Mouse (Mus musculus) ovary, postnatal 10 days (tissue): ENCODE results near the gene Oas1g.
"Not testable (repeated sequence)": the region's sequence is repeated elsewhere in the genome, so short reads cannot be mapped to it uniquely, and the experiment has no call there.

Experiments
- DNase-seq: peaks from one replicate; pipeline ENCODE4 v3.0.0; 2022; ENCODE audit warnings: low spot score

Gene Oas1g

DNA sequence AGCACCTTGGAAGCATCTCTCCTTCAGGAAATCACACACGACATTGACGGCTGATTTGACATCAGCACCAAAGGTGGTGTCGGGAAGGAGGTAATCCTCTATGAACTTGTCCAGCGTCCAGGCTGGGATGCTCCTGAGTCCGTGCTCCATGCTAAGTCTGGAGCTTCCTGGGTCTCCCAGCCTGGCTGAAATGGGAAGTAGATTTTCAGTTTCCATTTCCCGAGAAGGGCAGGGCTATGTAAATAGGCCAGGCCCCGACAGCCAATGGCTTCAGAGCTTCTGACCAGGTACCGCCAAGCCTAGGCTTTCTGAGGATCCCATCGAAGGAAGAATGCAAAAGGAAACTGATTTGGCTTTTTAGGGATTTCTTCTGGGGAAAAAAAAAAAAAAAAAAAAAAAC, at the start of gene Oas1g:
Oas1g (minus strand) TSS at position 201 of the 400 bp plus-strand sequence.
- DNase-seq: not testable (repeated sequence)

DNA sequence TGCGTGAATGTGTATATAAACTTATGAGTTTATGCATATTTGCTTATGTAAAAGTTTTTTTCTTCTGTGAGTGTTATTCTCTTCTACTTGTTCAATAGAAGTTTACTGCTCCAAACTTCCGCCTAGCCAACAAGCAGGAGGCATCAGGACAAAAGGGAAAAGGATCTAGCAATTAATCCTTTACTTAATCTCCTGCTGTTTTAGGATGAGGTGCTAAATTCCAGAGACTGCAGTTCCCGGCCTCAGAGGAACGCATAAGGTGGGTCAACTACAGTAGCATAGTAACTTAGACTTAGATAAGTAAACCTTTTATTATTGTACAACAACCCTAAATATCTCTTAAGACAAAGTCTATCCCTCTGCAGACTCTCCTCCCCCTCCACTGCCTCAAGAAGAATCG, 46.6 kb upstream of the Oas1g start:
- no peak for DNase-seq

DNA sequence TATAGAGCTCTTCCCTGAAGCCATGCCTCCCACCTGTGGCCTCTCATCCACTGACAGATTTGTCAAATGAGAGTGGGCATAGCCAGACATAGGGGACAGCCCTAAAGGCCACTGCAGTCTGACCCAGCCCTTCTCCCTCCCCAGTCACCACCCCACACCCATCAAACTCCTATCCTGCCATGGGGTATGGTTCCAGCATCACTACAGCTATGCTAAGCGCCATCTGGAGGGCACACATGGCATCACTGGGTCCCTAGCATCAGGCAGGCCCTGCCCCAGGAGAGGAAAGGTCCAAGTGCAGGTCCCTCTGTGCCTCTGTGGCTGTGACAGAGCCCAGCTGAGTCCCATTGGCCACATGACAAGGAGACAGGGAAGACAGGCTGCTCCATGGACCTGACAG, 39.6 kb upstream of the Oas1g start:
- no peak for DNase-seq

DNA sequence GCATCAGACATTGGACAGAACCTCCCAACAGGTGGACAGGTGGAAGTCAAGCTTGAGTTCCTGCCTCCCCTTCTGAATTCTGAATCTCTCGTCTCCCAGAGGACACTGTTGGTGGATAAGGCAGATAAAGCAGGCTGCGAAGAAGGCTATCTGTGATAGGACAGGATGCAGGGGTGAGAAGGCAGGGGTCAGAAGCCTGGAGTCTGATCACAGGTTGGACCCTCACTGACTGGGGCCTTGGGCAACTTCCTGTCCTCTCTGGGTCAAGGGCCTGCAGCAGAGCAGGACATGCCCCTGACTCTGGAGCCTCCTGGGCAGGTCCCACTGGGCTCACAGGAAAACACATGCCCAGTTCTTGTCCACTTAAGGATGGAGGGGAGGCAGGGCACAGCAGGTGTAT, 38.9 kb upstream of the Oas1g start:
- not testable (repeated sequence) for DNase-seq

DNA sequence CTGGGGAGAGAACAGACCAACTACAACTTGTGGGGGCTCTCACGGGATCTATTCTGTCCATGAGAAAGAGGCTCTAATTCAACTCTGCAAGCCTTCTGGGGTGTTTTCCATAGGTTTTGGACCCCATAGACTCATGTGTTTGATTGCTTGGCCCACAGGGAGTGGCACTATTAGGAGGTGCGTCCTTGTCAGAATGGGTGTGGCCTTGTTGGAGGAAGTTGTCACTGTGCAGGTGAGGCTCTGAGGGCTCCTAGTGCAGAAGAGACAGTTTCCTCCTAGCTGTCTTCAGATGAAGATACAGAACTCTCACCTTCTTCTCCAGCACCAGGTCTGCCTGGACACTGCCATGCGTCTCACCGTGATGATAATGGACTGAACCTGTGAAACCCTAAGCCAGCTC, 37.1 kb upstream of the Oas1g start:
- DNase-seq: not testable (repeated sequence)

DNA sequence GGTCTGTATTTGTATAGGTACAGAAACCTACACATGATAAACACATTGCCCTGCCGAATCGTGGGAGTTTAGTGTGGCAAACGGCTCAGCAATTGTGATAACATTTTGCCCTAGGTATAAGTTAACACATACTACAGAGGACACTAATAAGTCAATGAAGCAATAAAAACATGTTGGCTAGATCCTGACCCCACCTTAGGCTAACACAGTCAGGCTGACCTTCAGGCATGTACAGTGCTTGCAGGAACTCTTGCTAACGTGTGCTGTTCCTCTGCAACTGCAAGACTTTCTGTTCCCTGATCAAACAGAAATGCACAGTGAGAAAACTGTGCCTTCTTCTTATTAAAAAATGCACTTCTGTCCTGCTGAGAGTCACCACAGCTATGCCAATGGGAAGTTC, 36.6 kb upstream of the Oas1g start:
- no peak for DNase-seq

DNA sequence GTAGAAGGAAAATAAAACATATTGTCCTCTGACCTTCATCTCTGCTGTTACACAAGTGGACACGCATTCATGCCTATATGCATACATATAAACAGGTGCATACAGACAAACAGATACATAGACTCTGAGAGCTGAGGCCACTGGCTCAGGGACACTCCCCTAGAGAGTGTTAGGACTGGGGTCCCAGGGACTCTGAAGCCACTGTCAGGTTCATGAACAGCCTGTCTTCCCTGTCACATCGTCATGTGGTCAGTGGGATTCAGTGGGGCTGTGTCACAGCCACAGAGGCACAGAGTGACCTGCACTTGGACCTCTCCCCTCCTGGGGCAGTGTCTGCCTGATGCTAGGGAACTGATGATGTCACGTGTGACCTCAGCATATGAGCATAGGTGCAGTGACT, 32.9 kb upstream of the Oas1g start:
- DNase-seq: no peak

DNA sequence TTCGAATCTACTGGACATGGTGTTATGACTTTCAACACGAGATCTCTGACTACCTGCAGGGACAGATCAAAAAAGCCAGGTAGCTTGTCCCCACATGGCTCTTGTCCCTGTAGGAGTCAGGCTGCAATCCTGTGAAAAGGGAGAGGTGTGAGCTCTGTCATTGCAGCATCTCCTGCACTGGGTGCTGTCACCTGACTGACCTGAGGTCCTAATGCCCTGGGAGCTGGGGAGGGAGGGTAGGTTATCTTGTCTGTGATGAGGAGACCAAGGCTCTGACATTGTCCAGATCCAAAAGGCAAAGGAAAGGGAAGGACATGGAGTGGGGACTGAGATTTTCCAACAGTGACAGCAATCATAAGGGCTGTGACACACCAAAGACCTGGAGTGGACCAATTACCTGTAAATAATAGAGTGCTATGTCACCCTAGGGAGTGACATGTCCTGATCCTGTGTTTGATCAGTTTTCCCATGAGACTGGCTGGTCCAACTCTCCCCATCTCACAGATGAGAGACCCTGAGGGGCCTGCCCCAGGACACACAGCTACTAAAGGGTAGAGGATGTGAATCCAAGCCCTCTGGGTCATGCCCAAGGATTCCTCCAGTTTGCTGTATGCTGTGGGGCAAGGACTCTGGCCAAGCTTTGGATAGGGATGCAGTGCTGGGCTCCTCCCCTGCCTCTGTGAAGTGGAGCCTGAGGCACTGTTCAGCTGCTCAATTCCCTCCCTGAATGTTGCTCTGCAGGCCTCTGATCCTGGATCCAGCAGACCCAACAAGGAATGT, 31.9 kb upstream of the Oas1g start:
- not testable (repeated sequence) for DNase-seq

DNA sequence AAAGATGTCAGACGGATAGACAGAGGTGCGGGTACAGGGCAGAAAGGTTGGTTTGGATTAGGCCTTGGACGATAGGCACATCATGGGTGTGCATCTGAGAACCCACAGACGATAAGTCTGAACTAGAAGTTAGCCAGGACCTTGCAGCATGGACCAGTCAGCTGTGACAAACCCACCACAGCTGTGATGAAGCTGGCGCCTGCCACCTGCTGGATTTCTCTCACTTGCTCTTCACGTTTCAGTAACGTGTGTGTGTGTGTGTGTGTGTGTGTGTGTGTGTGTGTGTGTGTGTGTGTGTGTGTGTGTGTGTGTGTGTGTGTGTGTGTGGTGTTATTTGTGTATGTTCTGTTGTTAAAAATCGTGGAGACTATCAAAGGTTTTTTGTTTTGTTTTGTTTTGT, 26.8 kb upstream of the Oas1g start, which contains the start of gene Oas1d:
Oas1d (plus strand) TSS at position 333 of the 400 bp plus-strand sequence.
- DNase-seq: not testable (repeated sequence)

DNA sequence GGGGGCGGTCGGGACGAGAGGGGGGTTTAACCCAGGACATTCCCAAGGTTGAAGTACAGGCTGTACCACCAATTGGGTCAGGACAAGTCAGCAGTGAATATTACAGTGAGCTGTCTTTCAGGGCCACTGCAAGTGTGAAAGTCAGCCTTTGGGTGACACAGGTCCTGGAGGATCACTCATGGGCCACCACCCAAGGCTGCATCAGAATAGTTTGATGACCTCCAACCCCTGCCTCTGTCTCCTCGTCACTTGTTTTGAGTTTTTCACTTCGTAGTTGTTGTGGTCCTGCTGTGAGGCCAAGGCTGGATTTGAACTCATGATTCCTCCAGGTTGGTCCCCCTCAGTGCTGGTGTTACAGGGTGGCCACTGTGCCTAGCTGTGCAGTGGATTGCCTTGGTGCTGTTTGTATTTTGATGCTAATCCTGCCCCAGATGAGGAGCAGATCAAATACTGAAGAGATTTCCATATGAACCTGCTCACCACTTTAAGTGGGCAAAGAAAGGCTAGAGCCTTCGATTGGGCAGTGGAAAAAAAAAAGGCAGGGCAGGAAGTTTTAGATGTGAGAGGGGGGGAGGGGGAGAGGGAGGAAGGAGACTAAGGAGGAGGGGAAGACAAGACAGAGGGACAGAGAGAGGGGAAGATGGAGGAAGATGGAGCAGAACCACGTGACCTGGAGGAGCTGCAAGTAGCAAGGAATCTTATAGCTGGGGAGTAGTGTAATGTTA, 20.9 kb upstream of the Oas1g start:
- DNase-seq: no peak

DNA sequence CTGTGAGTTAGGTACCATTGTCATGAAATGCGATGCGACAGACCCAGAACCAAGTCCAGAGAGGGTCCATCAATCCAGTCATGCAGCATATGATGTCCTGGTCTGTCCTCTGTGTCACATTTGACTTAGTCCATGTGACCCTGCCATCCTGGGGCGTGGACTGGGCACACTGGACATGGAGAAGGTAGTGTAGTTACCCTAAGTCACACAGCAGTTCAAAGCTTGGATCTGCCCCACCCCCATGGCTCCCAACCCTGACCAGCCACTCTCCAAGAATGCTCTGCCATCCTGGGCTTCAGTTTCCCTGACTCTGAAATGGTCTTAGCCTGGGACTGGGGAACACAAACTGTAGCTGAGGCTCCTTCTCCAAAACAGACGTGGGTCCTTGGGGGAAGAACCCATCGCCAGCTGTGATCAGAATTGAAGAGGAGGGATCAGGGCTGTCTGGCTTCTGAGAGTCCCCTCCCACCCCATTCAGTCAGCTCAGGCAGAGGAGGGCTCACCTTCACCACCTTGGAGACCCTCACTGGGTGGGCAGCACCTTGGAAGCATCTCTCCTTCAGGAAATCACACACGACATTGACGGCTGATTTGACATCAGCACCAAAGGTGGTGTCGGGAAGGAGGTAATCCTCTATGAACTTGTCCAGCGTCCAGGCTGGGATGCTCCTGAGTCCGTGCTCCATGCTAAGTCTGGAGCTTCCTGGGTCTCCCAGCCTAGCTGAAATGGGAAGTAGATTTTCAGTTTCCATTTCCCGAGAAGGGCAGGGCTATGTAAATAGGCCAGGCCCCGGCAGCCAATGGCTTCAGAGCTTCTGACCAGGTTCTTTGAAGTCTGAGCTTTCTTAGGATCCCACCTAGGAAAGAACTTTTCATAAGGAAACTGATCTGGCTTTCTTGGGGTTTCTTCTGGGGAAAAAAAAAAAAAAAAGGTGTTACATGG, 19.6 kb upstream of the Oas1g start, which contains the start of gene Oas1a:
Oas1a (minus strand) TSS at position 731 of the 943 bp plus-strand sequence.
- not testable (repeated sequence) for DNase-seq

DNA sequence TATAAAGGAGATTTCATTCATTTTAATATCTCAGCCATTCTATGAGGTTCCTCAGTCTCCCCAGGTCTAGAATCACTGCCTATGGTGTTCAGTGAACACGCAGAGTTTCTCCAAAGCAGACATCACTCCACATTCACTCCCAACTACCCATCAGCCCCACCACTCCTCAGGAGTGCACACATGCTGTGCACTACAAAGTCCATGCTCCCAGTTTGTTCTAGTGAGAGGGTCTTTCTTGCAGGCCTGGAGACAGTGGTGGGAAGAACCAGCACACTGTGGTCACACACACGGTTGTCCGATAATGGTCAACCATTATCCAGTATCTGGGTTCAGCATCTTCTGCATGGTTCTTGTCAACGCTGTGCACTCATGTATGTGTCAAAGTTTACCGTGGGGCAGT, 14.6 kb upstream of the Oas1g start:
- no peak for DNase-seq

DNA sequence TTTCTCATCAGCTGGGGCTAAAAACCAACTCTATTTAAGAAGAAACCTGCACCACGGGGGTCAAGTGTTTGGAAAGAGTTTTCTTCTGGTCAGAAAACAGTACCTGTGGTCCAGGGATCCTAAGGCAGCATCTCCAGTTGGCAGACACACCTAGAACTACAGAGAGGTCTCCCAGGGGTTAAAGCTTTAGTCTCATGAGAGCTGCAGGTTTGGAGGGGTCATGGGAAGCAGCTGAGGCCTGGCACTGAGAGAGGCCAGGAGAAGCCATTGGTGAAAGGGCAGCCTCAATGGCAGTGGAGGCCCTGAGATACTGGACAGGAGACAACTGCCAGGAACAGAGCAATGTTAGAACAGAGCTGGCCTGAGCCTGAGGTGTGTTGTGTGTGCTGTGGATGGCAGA, 13.3 kb upstream of the Oas1g start:
- no peak for DNase-seq

DNA sequence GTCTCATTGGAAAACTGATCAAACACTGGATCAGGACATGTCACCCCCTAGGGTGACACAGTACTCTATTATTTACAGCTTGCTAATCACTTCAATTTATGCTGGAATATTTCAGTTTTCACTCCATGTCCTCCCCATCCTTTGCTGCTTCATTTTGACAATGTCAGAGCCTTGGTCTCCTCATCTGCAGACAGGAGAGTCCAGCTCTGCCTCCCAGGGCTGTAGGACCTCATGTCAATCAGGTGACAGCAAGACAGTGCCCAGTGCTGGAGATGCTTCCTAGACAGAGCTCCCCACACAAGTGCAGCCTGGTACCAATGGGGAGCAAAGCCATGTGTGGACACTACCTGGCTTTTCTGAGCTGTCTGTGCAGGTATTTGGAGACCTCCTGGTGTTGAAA, 11.3 kb upstream of the Oas1g start:
- no peak for DNase-seq

DNA sequence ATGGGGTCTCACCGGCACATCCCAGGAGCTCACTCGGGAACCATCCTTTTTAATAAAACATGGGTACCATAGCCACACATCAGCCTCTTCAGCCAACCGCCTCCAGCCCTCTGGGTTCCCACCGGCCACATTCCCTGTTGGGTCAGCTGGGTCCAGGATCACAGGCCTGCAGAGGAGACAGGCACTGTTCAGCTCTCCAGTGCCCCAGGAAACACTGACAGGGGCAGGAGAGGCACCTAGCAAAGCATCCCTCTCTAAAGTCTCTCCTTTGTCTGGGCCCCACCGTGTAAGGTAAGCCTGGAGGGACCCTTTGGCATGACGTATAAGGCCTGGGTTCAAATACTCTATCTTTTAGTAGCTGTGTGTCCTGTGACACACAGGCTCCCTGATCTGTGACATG, 10.9 kb upstream of the Oas1g start:
- DNase-seq: no peak

DNA sequence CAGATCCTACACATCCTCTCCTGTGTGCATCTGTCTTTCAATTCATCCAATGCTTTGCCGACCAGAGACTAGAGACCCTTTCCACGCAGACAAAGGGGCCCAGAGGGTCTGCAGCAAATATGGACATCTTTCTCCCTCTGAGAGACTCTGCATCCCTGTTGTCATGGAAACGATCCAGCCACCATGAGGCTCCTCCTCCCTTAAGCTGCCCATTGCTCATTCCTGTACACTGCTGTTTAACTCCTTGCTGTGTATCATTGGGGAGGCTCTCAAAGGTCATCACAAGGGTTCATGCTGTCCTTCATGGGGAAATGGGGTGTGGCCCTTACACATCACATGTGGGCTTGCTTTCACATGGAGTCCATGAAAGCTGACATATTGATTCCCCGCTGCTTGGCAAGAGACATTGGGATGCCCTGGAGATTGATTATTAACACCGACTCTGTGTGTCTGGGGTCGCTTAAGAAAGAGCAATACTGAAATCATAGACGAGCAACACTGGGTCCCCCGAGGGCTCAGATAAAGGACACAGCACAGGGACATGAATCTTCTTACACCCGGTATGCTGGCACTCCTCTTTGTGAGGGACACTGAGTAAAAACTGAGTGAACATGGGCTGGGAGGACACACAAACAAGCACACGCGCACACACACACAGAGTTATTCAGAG, 8.0 kb upstream of the Oas1g start:
- DNase-seq: no peak

DNA sequence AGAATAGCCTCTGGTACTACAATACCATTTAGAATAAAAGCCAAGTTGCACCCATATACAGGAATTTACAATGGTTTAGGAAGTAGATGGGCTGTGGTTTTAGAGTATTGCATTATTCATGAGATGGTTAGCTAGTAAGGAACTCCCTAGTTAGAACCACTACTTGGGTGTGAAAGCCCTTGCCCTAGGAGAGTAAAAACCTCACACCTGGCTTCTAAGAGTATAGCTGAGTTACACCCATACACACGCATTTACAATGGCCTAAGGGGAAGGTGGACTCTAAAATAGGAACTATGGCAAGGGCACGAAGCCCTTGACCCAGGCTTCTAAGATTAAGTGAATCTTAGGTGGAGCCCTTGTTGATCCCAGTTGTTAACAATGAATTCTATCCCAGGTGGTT, 7.3 kb upstream of the Oas1g start:
- not testable (repeated sequence) for DNase-seq

DNA sequence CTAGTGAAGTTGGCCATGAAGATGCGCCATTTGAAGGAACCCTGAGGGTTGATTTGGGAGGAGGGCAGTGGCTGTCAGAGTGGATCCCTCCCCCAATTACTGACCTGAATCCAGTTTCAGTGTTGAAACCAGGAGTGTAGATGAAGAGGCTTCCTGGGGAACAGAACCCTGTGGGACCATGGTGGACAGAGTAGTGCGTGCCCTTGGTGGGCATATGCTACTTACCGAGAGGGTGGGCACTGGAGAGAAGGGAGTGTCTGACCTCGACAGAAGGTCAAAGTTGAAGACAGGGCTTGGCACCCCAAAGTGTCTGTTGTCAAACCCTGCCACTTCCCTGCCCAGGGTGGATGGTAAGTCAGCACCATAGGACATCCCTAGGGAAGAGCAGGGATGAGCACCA, 6.5 kb upstream of the Oas1g start:
- not testable (repeated sequence) for DNase-seq

DNA sequence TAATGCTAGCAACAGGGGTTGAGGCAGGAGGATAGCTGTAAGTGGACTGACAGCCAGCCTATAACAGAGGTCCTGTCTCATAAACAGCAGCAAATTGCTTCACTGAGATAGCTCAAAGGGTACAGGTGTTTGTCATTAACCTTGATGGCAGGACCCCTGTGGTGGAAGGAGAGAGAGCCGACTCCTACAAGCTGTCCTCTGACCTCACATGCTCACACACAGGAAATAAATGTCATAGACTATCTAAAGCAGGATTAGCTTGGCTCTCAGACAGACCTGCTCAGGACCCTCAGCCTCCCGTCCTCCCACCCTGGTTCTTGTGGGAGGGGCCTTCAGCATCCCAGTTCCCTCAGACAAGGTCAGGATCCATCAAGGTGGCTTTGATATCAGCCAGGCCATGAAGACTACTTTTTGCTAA, 4.8 kb upstream of the Oas1g start:
- no peak for DNase-seq

DNA sequence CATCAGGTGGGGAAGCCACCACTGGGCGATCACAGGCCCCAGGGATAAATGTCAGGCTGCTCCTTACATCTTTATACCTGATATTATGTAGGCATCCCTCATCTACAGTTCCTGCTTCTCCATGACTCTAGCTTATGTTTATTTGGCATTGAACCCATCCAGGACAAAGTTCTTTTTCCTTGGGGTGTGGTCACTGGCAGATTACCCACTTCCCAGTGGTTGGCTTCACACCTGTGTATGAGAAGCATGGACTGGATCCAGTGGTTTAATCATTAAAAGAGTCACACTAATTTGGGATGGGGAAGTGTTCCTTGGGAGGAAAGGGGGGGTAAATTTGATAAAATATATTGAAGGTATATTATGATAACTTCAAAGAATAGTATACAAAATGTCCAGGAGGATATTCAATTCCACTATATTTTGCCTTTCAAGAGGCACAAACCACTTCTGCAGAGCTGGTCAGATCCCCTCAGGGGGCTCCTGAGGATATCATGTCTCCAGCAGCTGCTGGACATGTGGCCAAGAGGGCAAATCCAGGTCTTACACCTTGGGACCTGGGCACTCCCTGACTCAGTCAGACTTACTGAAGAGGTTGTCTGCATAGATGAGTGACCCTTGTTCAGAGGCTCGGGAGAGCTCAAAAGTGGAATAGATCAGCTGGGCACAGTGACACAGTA, 4.3 kb upstream of the Oas1g start:
- not testable (repeated sequence) for DNase-seq

DNA sequence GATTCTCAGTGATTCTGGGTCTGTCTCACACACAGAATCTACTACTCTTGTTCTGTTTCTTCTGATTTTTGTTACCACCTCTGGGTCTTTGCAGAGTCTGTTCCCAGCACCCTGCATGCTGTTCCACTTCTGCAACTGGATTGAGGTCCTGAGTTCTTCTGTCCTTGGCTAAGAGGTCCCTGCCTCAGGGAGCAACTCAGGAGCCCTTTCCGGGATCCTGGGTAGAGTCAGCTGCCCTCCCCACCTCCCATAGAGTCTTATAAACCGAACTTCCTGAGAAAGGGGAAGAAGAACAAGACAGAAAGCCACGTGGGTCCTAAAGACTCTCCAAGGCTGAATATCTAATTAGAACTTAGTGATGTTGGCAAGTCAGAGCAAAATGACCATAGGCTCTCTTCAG, 3.6 kb upstream of the Oas1g start:
- no peak for DNase-seq
